Mouse (Mus musculus) heart, postnatal 14 days (tissue): Measurements from ENCODE around the gene Rhot1. TPM values are rescaled to one million over a fixed set of nuclear protein-coding genes. Genes with fewer than 3 reads are reported as not detected.
"Not testable (repeated sequence)": the region's sequence is repeated elsewhere in the genome, so short reads cannot be mapped to it uniquely, and the experiment has no call there.

Experiments
- DNase-seq, 2 experiments: peaks; one replicate each; pipeline ENCODE4 v3.0.0; 2021 to 2022
- intact Hi-C: fragments of 180-260 bp; cut with DNase I; formaldehyde crosslinking; loops from one replicate; pipeline ENCODE4 v1.15.1; 2025
- total RNA-seq, 2 experiments: library from RNA; stranded (reverse); gene quantifications; 2 replicates each; pipeline ENCODE4 v1.2.3; 2021

Gene Rhot1
- total RNA-seq, 2 experiments from 2014 or later = 61.8 to 65.3 TPM

GRCm38 (mm10) chr11:80185441-80185976 lies 23.3 kb upstream of the Rhot1 start:
- DNase-seq = not testable (repeated sequence)
- intact Hi-C loops = loop anchor here (10.0 kb wide), 1 partner anchor 101 kb away; the partner anchor contains the start of genes Atad5 and Crlf3

DNA sequence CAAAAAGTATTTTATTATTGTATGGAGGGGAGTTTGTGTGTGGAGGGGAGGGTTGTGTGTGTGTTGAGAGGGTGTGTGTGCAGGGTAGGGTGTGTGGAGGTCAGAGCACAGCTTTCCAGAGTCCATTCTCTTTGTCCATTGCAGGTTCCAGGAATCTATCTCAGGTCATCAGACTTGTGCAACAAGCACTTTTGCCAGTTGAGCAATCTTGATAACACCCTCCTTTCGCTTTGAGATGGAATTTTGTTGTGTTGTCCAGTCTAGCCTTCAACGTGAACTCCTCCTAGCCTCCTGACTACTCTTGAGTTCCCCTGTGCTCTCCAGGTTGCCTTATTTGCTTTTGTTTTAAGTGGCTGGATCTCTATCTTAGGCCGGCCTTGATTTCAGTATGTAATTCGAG lies 18.5 kb upstream of the Rhot1 start:
- DNase-seq = no peak
- intact Hi-C loops = no loop called here

DNA sequence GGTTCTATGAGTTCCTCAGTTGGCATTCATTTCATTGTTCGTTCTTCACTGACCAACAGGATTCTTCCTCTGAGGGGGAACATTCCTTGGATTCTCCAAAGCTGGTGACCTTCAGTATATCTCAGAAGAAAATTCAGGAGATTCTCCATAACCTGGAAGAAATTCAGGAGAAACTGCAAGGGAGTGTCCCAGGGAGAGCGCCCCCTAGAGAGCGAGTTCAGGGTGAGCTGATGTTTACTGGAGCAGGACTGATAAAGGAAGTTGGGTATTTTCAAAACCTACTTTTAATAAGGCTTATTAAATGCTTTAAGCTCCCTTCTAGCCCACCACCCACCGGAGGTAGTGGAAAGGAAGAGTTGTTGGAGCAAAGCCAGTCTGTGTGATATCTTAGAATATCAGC lies 15.0 kb upstream of the Rhot1 start:
- no peak for DNase-seq
- intact Hi-C loops = no loop called here

DNA sequence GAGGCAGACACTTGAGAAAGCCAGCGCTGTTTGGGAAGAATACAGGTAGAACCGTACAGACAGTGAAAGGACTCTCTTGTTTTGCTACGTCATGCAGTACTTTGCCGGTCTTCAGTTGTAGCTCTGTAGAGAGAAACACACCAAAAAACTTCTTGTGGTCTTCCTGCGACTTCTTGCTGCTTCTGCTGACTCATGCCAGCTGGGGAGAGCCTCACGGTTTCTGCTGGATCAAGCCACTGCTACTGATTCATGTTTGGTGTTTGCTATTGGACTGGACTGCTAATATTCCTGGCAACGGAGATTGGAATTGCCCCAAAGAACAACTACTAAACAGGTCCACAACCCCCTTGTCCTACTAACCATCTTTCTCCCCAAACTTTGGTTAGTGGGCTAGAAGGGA lies 12.5 kb upstream of the Rhot1 start:
- intact Hi-C loops = no loop called here
- no peak for DNase-seq

DNA sequence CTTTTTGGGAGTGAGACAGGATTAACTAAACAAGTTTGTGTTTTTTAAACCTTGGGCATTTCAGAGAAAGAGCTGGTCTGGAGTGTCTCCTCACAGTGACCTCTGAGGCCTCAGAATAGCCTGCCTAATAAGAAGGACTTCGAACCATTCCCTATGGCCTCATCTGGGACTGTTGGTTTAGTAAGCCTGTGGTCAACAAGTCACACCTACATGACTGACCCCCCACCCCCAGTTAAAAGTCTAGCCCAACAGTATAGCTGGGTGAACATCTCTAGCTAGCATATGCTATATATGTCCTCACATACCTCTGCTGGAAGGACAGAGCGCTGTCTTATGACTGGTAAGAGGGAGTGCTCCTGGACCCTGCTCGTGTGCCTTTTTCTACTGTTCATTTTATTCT lies 9.5 kb upstream of the Rhot1 start:
- DNase-seq = no peak
- intact Hi-C loops = no loop called here

DNA sequence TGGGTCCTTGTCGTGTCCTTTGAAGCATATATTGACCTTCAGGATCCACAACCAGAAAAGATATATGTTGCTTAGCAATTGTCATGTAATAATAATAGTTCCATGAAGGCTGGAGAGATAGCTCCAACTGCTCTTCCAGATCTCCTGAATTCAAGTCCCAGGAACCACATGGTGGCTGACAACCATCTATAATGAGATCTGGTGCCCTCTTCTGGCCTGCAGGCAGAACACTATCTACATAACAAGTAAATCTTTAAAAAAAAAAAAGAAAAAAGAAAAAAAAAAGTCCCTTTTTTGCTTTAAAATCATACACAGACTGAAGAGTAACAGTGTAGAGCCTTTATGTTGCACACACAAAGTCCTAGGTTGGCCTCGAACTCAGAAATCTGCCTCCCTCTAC lies 9.0 kb upstream of the Rhot1 start:
- no peak for DNase-seq
- intact Hi-C loops = no loop called here

- intact Hi-C loops = no loop called here
- DNase-seq = no peak
These were observed 8.5 kb upstream of the Rhot1 start for GRCm38 (mm10) chr11:80200326-80200725.

DNA sequence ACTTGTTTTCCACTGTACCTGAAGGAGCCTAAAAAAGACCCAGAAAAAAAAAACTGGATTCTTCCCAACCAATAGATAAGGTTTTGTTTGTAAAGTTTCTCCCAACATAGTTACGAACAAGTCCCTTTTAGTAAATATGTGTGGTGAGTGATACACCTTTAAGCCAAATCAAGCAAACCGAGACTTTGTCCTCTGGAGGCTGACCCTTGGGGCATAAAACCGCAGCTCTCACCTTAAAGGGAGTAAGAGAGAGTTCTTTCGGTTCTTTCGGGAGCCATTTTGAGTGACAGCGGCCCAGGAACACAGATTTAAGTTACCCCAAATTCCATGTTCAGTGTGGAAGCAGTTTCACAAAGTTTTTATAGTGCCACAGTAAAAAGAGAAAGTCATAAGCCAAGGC lies 6.5 kb upstream of the Rhot1 start:
- intact Hi-C loops = no loop called here

DNA sequence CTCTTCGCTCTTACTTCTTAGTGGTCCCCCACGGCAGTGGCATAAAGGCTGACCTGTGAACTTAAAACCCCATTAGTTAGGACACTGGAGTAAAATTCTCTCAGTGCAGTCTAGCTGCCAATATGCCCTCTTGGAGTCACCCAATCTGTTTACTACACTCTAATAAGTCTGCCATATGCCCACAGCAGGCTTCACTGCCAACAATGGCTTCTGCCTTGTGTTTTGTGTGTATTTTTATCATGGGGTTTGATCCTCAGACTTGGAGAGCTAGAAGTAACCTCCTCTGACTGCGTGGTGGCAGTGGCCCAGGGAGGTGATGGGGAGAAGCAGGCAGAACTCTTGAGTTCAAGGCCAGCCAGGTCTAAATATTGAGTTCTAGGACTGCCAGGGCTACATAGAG lies 4.8 kb upstream of the Rhot1 start:
- no peak for DNase-seq
- intact Hi-C loops = no loop called here

More for the DNA sequence above, 6.5 kb upstream of the Rhot1 start:
- no peak for DNase-seq

GRCm38 (mm10) chr11:80204941-80205340 lies 3.9 kb upstream of the Rhot1 start:
- intact Hi-C loops = no loop called here
- no peak for DNase-seq

DNA sequence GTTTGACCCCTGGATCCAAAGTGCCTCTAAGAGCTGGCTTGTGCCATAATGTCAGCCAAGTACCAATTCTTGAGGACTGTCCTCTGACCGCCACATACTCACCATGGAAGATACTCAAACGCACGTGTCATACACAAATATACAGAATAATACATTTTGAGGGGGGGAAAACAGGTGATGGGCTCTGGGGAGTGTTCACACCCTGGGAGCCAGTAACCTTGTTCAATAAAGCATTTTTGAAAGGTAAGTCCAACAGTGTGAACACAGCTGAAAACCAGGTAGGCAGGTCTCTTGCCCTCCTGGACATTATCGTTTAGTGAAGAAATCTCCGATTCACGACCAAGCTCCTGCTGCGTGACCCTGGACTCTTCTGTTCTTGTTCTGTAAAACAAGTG lies 357 bp upstream of the Rhot1 start:
- intact Hi-C loops = no loop called here
- no peak for DNase-seq

GRCm38 (mm10) chr11:80210321-80210720 lies 1.5 kb downstream of the Rhot1 start:
- intact Hi-C loops = no loop called here
- no peak for DNase-seq

DNA sequence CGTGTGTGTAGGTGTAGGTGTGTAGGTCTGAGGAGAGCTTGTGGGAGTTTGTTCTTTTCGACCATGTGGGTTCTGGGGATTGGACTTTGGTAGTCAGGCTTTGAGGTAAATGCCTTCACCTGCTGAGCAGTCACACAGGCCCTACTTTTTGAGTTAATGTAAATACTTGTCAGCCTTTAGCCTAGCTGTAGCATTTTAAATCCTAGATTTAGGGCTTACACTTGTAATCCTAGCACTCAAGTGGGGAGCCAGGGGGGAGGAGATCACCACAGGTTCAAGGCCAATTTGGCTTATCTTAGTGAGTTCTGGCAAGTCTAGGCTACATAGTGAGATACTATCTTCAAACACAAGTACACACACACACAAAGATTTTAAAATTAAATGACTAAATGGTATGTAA lies 3.5 kb downstream of the Rhot1 start:
- intact Hi-C loops = no loop called here
- DNase-seq = no peak

- intact Hi-C loops = no loop called here
- DNase-seq = no peak
These were observed 6.5 kb downstream of the Rhot1 start for GRCm38 (mm10) chr11:80215291-80215690.

DNA sequence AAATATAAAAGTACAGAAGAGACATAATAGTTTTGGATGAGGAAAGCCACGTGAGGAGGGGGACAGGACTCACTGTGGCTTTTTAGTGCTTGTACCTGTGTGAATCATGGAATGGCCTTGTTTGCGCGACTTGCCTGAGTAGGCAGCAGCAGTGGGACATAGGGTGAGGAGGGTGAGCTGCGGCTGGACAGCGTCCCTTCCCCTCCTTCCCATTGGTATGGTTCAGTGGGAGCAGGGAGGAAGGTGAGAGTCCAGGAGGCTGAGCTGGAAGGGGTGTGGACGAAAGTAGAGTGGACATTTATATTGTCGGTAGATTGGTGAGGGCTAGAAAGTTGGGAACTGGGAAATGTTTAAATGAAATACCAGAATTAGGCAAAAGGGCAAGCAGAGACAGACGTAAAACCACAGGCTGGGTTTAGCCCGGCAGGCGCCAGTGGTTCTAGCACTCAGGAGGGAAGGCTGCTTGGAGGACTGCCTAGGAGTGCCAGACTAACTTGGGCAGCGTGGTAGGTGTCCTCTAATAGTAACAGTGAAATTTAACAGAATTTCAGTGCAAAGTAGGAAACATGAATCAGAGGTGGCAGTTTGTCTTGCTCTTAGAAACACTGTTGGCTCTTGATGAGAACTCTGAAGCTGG lies 10.0 kb downstream of the Rhot1 start:
- no peak for DNase-seq
- intact Hi-C loops = no loop called here

DNA sequence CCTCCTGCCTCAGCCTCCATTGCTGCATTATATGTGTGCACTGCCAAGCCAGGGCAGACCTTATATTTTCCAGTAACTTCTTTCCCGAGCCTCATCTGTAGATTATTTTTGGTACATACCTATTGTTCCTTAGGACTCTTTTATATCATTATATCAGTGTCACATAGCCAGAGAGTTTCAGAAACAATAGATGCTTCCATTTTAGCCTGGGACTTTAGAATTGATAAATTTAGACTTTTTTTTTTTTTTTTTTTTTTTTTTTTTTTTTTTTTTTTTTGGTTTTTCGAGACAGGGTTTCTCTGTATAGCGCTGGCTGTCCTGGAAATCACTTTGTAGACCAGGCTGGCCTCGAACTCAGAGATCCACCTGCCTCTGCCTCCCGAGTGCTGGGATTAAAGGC lies 21.2 kb downstream of the Rhot1 start:
- intact Hi-C loops, DNase-seq: not testable (repeated sequence)

- intact Hi-C loops = no loop called here
- DNase-seq = no peak
These were observed 28.5 kb downstream of the Rhot1 start for GRCm38 (mm10) chr11:80237278-80237677.

GRCm38 (mm10) chr11:80238306-80238705 lies 29.5 kb downstream of the Rhot1 start:
- DNase-seq = no peak
- intact Hi-C loops = no loop called here

GRCm38 (mm10) chr11:80247026-80247425 lies 38.2 kb downstream of the Rhot1 start:
- no peak for DNase-seq
- intact Hi-C loops = no loop called here

DNA sequence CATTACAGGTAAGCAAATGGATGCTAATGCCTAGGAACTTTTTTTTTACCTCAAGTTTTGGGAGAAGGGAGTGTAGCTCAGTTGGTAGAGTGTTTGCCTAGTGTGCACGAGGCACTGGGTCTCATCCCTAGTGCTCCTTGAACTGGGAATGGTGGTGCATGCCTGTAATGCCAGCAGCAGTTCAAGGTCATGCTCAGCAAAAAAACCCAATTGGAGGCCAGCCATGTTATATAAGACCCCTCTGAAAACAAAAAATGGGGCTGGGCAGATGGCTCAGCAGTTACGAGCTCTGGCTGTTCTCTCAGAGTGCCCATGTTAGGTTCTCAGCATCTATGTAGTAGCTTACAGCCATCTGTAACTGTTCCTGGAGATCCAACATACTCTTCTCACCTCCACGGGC lies 39.7 kb downstream of the Rhot1 start:
- intact Hi-C loops = no loop called here
- no peak for DNase-seq

- DNase-seq = no peak
- intact Hi-C loops = no loop called here
These were observed 55.3 kb downstream of the Rhot1 start for GRCm38 (mm10) chr11:80264137-80264536.

GRCm38 (mm10) chr11:80271096-80271495 lies 62.3 kb downstream of the Rhot1 start:
- intact Hi-C loops = no loop called here
- DNase-seq = no peak

DNA sequence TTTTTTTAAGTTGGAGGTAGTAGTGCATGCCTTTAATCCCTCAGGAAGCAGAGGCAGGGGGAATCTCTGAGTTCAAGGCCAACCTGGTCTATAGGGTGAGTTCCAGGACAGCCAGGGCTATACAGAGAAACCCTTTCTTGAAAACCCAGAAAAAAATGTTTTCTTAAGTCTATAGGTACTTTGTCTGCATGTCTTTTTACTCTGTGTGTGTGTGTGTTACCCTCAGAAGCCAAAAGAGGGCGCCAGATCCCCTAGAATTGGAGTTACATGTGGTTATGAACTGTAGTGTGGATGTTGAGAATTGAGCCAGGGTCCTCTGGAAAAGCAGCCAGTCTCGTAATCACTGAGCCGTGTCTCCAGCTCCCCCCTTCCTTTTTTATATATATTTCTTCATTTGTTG lies 66.2 kb downstream of the Rhot1 start:
- no peak for DNase-seq
- intact Hi-C loops = no loop called here
